Mouse (Mus musculus): ENCODE data around the gene Htr3a. TPM values are rescaled to one million over a fixed set of nuclear protein-coding genes. Genes with fewer than 3 reads are reported as not detected.

Gene Htr3a
- polyA plus RNA-seq, 1 experiment: 0.16 TPM

GRCm38 (mm10) chr9:48859828-48860525 is 50.9 kb downstream of the Htr3a start:
- TF ChIP-seq CTCF (IDR thresholded peaks at IDR 0.05; ENCODE audit: borderline replicate concordance, control insufficient read depth, extremely low read depth, insufficient read depth, low read length, poor library complexity): no peak
- TF ChIP-seq POLR2A (IDR thresholded peaks at IDR 0.05; ENCODE audit: control insufficient read depth, extremely low read depth, insufficient read depth, low read length, poor library complexity): no peak
- Histone ChIP-seq H3K27me3 (ENCODE audit: control insufficient read depth, insufficient read depth, low read length) (no peaks in the 10 kb centered on the region), H3K4me3 (ENCODE audit: control insufficient read depth, insufficient read depth, low read length) (no peak overlapping the region), H3K36me3 (ENCODE audit: control insufficient read depth, insufficient read depth, low read length) (no peaks in the 10 kb centered on the region), H3K27ac (ENCODE audit: control insufficient read depth, insufficient read depth, low read length) (no peak overlapping the region), H3K4me1 (replicated peaks; ENCODE audit: control insufficient read depth, insufficient read depth, low read length) (no peaks in the 10 kb centered on the region)
- no peak for DNase-seq
- WGBS: 76% methylated on average over 10 of the region's 10 CpGs

- 88% methylated on average over 7 of the region's 7 CpGs for WGBS
Measured at GRCm38 (mm10) chr9:48857944-48858343, 53.0 kb downstream of the Htr3a start.

GRCm38 (mm10) chr9:48856240-48856639 is 54.7 kb downstream of the Htr3a start:
- H3K27me3 ChIP-seq (ENCODE audit: control insufficient read depth, insufficient read depth, low read length): no peaks in the 10 kb centered on the region
- no peak overlapping the region for H3K27ac ChIP-seq (ENCODE audit: control insufficient read depth, insufficient read depth, low read length)
- no peak for DNase-seq
- WGBS: 81% methylated on average over 4 of the region's 4 CpGs
- TF ChIP-seq CTCF (IDR thresholded peaks at IDR 0.05; ENCODE audit: borderline replicate concordance, control insufficient read depth, extremely low read depth, insufficient read depth, low read length, poor library complexity) (no peak), POLR2A (IDR thresholded peaks at IDR 0.05; ENCODE audit: control insufficient read depth, extremely low read depth, insufficient read depth, low read length, poor library complexity) (no peak)
- no peaks in the 10 kb centered on the region for H3K4me1 ChIP-seq (replicated peaks; ENCODE audit: control insufficient read depth, insufficient read depth, low read length)
- no peak overlapping the region for H3K4me3 ChIP-seq (ENCODE audit: control insufficient read depth, insufficient read depth, low read length)
- H3K36me3 ChIP-seq (ENCODE audit: control insufficient read depth, insufficient read depth, low read length): no peaks in the 10 kb centered on the region

More at GRCm38 (mm10) chr9:48857944-48858343, 53.0 kb downstream of the Htr3a start:
- no peak for DNase-seq
- H3K27me3 ChIP-seq (ENCODE audit: control insufficient read depth, insufficient read depth, low read length): no peaks in the 10 kb centered on the region
- no peaks in the 10 kb centered on the region for H3K4me1 ChIP-seq (replicated peaks; ENCODE audit: control insufficient read depth, insufficient read depth, low read length)
- TF ChIP-seq POLR2A (IDR thresholded peaks at IDR 0.05; ENCODE audit: control insufficient read depth, extremely low read depth, insufficient read depth, low read length, poor library complexity) (no peak), CTCF (IDR thresholded peaks at IDR 0.05; ENCODE audit: borderline replicate concordance, control insufficient read depth, extremely low read depth, insufficient read depth, low read length, poor library complexity) (no peak)
- no peak overlapping the region for H3K4me3 ChIP-seq (ENCODE audit: control insufficient read depth, insufficient read depth, low read length)
- H3K36me3 ChIP-seq (ENCODE audit: control insufficient read depth, insufficient read depth, low read length): no peaks in the 10 kb centered on the region
- H3K27ac ChIP-seq (ENCODE audit: control insufficient read depth, insufficient read depth, low read length): no peak overlapping the region

GRCm38 (mm10) chr9:48849531-48849930 is 61.4 kb downstream of the Htr3a start:
- no peak for TF ChIP-seq POLR2A (IDR thresholded peaks at IDR 0.05; ENCODE audit: control insufficient read depth, extremely low read depth, insufficient read depth, low read length, poor library complexity)
- no peak for TF ChIP-seq CTCF (IDR thresholded peaks at IDR 0.05; ENCODE audit: borderline replicate concordance, control insufficient read depth, extremely low read depth, insufficient read depth, low read length, poor library complexity)
- H3K4me3 ChIP-seq (ENCODE audit: control insufficient read depth, insufficient read depth, low read length): no peak overlapping the region
- no peak overlapping the region for H3K27ac ChIP-seq (ENCODE audit: control insufficient read depth, insufficient read depth, low read length)
- DNase-seq: no peak
- no peaks in the 10 kb centered on the region for H3K36me3 ChIP-seq (ENCODE audit: control insufficient read depth, insufficient read depth, low read length)
- H3K4me1 ChIP-seq (replicated peaks; ENCODE audit: control insufficient read depth, insufficient read depth, low read length): no peaks in the 10 kb centered on the region
- WGBS: 89% methylated on average over 5 of the region's 5 CpGs
- H3K27me3 ChIP-seq (ENCODE audit: control insufficient read depth, insufficient read depth, low read length): no peaks in the 10 kb centered on the region

Other genes with a start within 250 kb of the Htr3a start
- 3.7 and 4.1 TPM in 2 replicates for gene Zbtb16, start 74.9 kb downstream of the Htr3a start, polyA plus RNA-seq (2012; rRNA removed)
- gene Htr3b, start 53.9 kb upstream of the Htr3a start, polyA plus RNA-seq (2012; rRNA removed): not detected in 2 replicates
- gene Usp28, start 74.3 kb upstream of the Htr3a start, polyA plus RNA-seq (2012; rRNA removed): 17.9 and 19.6 TPM in 2 replicates
- gene Zw10, start 144.5 kb upstream of the Htr3a start, polyA plus RNA-seq (2012; rRNA removed): 31.0 and 31.2 TPM in 2 replicates
- 0.11 and 0.12 TPM in 2 replicates for gene Tmprss5, start 170.2 kb upstream of the Htr3a start, polyA plus RNA-seq (2012; rRNA removed)